Mouse (Mus musculus): ENCODE measurements at regions not wholly inside any gene's neighbourhood (a gene's known extent, or its start where the extent isn't known, plus 50 kb on each side); places are given as distances from the start of the nearest gene placed in this dataset.
"Not testable (repeated sequence)": the region's sequence is repeated elsewhere in the genome, so short reads cannot be mapped to it uniquely, and the experiment has no call there.

- no peak for DNase-seq (ENCODE audit: low spot score)
Measured at GRCm38 (mm10) chr16:73652976-73653690, 758.5 kb downstream of the Robo2 start.

GRCm38 (mm10) chr16:73647201-73647782 is 764.3 kb downstream of the Robo2 start:
- no peak for DNase-seq (ENCODE audit: low spot score)

GRCm38 (mm10) chr16:73613017-73613416 is 798.6 kb downstream of the Robo2 start:
- DNase-seq (ENCODE audit: low spot score), result no peak

GRCm38 (mm10) chr16:73591421-73591820 is 820.2 kb downstream of the Robo2 start:
- DNase-seq (ENCODE audit: low spot score), result no peak

- no peak for DNase-seq (ENCODE audit: low spot score)
Measured at GRCm38 (mm10) chr16:73561216-73561615, 850.4 kb downstream of the Robo2 start.

- DNase-seq (ENCODE audit: low spot score), result no peak
Measured at GRCm38 (mm10) chr16:73556940-73557339, 854.7 kb downstream of the Robo2 start.

- no peak for DNase-seq (ENCODE audit: low spot score)
Measured at GRCm38 (mm10) chr16:73543651-73544050, 868.0 kb downstream of the Robo2 start.

- DNase-seq (ENCODE audit: low spot score), result no peak
Measured at GRCm38 (mm10) chr16:73538040-73538439, 873.6 kb downstream of the Robo2 start.

GRCm38 (mm10) chr16:73537541-73537940 is 874.1 kb downstream of the Robo2 start:
- no peak for DNase-seq (ENCODE audit: low spot score)

- no peak for DNase-seq (ENCODE audit: low spot score)
Measured at GRCm38 (mm10) chr16:73530191-73530590, 881.4 kb downstream of the Robo2 start.

- DNase-seq (ENCODE audit: low spot score), result not testable (repeated sequence)
Measured at GRCm38 (mm10) chr16:73522931-73523330, 888.7 kb downstream of the Robo2 start.

GRCm38 (mm10) chr16:73504759-73505158 is 906.9 kb downstream of the Robo2 start:
- DNase-seq (ENCODE audit: low spot score), result no peak

GRCm38 (mm10) chr16:73498636-73499208 is 912.9 kb downstream of the Robo2 start:
- no peak for DNase-seq (ENCODE audit: low spot score)

- DNase-seq (ENCODE audit: low spot score), result no peak
Measured at GRCm38 (mm10) chr16:73483214-73483856, 928.3 kb downstream of the Robo2 start.

GRCm38 (mm10) chr16:73482176-73482575 is 929.4 kb downstream of the Robo2 start:
- no peak for DNase-seq (ENCODE audit: low spot score)

- DNase-seq (ENCODE audit: low spot score), result no peak
Measured at GRCm38 (mm10) chr16:73473502-73473901, 938.1 kb downstream of the Robo2 start.

- DNase-seq (ENCODE audit: low spot score), result no peak
Measured at GRCm38 (mm10) chr16:73471547-73471946, 940.1 kb downstream of the Robo2 start.

- DNase-seq (ENCODE audit: low spot score), result no peak
Measured at GRCm38 (mm10) chr16:73470535-73470934, 941.1 kb downstream of the Robo2 start.

GRCm38 (mm10) chr16:73466296-73466695 is 945.3 kb downstream of the Robo2 start:
- DNase-seq (ENCODE audit: low spot score), result no peak

GRCm38 (mm10) chr16:73462516-73462915 is 949.1 kb downstream of the Robo2 start:
- no peak for DNase-seq (ENCODE audit: low spot score)

GRCm38 (mm10) chr16:73450634-73451245 is 960.9 kb downstream of the Robo2 start:
- no peak for DNase-seq (ENCODE audit: low spot score)

GRCm38 (mm10) chr16:73449836-73450235 is 961.8 kb downstream of the Robo2 start:
- DNase-seq (ENCODE audit: low spot score), result no peak

GRCm38 (mm10) chr16:73435726-73436125 is 975.9 kb downstream of the Robo2 start:
- DNase-seq (ENCODE audit: low spot score), result no peak

All from yolk sac, embryonic 10.5 days (tissue).